Mouse (Mus musculus) gastrocnemius, adult 2 months (tissue): ENCODE data around the gene H2-K1. TPM values are rescaled to one million over a fixed set of nuclear protein-coding genes. Genes with fewer than 3 reads are reported as not detected.

Experiments used
- DNase-seq: peaks from one replicate; pipeline ENCODE4 v3.0.0; 2022
- H3K27ac ChIP-seq: fragments of 200-600 bp; 2 replicates; pipeline ENCODE4 v1.8.1; 2022; ENCODE audit warnings: mild to moderate bottlenecking
- H3K4me3 ChIP-seq: fragments of 200-600 bp; 2 replicates; pipeline ENCODE4 v1.8.1; 2022; ENCODE audit warnings: mild to moderate bottlenecking, moderate library complexity
- CTCF ChIP-seq: fragments of 200-600 bp; IDR thresholded peaks from 2 replicates; pipeline ENCODE4 v1.8.1; 2022; ENCODE audit warnings: antibody characterized with exemption, mild to moderate bottlenecking, moderate library complexity
- intact Hi-C: fragments of 180-260 bp; cut with DNase I; formaldehyde crosslinking; loops from one replicate; pipeline ENCODE4 v1.15.1; 2025
- total RNA-seq, 2 experiments: library from RNA; stranded (reverse); gene quantifications; 2 replicates each; pipeline ENCODE4 v1.2.3; 2021

H2-K1 gene
- total RNA-seq, 2 experiments from 2014 or later = 28.2 to 41.1 TPM

GRCm38 (mm10) chr17:34032174-34032632 lies 32.1 kb upstream of the H2-K1 start:
- peak; percentile 87 for DNase-seq
- peak overlapping the region; percentile 78 for H3K4me3 ChIP-seq
- intact Hi-C loops = loop anchor here (5.0 kb wide), 1 partner anchor 90 kb away; the partner anchor contains the start of gene Brd2
- H3K27ac ChIP-seq = peak overlapping the region; percentile 100
- TF ChIP-seq CTCF = no peak

DNA sequence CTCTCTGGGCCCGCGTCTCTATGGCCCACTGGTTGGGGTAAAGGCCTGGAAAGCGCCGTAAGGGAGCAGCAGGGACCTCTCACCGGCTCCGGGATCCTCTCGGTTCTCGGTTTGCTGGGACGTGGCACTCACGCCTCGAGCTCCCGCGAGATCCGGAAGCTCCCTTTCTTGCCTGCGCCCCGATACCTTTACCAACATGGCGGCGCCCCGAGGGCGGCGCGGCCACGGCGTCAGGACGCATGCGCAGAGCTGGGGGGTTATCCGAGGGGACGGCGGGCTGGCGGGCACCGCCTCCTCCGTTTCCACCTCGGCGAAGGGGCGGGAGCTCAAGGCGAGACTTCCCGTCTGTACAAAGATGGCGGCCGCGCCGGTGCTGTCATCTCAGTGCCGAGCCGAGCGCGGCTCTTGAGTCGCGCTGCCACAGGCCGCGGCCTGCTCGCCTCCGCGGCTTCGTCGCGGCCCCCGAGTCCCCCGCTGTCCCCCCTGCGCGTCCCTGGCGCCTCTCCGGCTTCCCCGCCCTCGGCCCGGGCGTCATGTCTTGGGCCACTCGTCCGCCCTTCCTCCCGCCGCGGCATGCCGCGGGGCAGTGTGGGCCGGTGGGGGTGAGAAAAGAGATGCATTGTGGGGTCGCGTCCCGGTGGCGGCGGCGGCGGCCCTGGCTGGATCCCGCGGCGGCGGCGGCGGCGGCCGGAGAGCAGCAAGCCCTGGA lies 31.5 kb upstream of the H2-K1 start, which contains the start of the genes Slc39a7 and Rxrb:
Slc39a7 (minus strand) TSS at position 218 of the 709 bp plus-strand sequence.
Rxrb (plus strand) TSS at position 348 of the 709 bp plus-strand sequence.
- Histone ChIP-seq H3K4me3 (peak within 1 kb of the TSS; percentile 78), H3K27ac (peak within 1 kb of the TSS; percentile 100)
- intact Hi-C loops = loop anchor here (5.0 kb wide), 1 partner anchor 91 kb away; the partner anchor contains the start of gene Brd2
- no peak for TF ChIP-seq CTCF
- DNase-seq = peak; percentile 100

DNA sequence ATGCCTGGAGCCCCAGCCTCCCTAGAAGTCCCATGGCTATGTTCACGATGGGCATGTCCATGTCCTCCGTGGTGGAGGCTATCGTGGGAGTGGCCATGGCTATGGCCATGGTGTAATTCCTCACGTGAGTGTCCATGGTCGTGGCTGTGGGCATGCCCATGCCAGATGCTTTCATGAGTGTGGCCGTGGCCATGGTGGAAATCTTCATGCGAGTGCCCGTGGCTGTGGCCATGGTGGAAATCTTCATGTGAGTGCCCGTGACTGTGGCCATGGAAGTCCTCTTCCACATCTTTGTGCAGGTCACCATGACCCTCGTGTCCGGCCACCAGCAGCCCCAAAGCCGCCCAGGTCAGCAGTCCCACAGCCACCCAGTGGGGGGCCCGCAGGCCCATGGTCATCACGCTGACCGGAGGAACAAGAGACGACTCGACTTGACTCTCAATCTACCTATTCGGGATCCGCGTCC lies 30.7 kb upstream of the H2-K1 start:
- Histone ChIP-seq H3K4me3 (peak overlapping the region; percentile 78), H3K27ac (peak overlapping the region; percentile 100)
- no peak for DNase-seq
- intact Hi-C loops = loop anchor here (5.0 kb wide), 1 partner anchor 91 kb away; the partner anchor contains the start of gene Brd2
- TF ChIP-seq CTCF = no peak

GRCm38 (mm10) chr17:34029890-34030595 lies 29.9 kb upstream of the H2-K1 start:
- no peak for DNase-seq
- TF ChIP-seq CTCF = no peak
- H3K27ac ChIP-seq = peak overlapping the region; percentile 100
- peak overlapping the region; percentile 78 for H3K4me3 ChIP-seq
- intact Hi-C loops = loop anchor here (5.0 kb wide), 1 partner anchor 92 kb away; the partner anchor contains the start of gene Brd2

DNA sequence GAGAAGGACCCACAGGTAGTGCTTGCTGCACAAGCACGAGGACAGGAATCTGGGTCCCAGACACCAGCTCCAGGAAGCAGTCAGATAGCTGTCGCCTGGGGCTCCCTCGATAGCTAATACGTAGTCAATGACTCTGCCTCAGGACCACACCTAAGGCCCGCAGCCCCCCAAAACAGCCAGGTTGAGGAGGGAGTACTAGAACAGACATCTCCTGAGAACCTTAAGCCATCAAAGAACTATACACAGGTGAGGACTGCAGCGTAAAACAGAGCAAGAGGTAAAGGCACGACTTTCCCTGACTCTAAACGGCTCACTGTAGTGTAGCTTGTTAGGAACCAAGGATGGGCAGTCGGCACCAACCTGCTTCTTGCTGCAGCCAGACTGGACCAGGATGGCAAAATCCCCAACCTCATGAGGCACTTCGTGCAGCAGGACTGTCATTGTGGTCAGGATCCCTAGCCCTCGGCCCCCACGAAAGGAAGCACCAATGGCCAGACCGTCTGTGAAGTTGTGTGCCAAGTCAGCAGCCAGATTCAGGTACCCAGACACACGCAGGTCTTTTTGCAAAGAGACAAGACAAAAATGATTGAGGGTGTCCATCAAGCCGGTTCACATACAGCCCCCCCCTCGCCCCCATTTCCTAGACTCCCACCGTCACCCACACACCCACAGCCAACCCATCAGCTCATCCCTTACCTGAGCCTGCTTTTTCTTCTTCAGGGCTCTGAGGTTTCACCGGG lies 29.2 kb upstream of the H2-K1 start:
- H3K4me3 ChIP-seq = peak overlapping the region; percentile 78
- intact Hi-C loops = no loop called here
- no peak for TF ChIP-seq CTCF
- peak; percentile 28 for DNase-seq
- H3K27ac ChIP-seq = peak overlapping the region; percentile 100; the same call in 1 of the 2 replicates

- TF ChIP-seq CTCF = no peak
- no peak for DNase-seq
- H3K4me3 ChIP-seq = peak overlapping the region; percentile 94; the same call in 1 of the 2 replicates
- H3K27ac ChIP-seq = peak overlapping the region; percentile 94; the same call in 1 of the 2 replicates
- intact Hi-C loops = no loop called here
Observed at GRCm38 (mm10) chr17:34028501-34029149, 28.5 kb upstream of the H2-K1 start.

- peak within 1 kb of the TSS; percentile 94 for H3K4me3 ChIP-seq
- peak within 1 kb of the TSS; percentile 94 for H3K27ac ChIP-seq
- intact Hi-C loops = no loop called here
- peak; percentile 95 for DNase-seq
- TF ChIP-seq CTCF = peak; percentile 38
Observed at GRCm38 (mm10) chr17:34027656-34028223, 27.6 kb upstream of the H2-K1 start, which contains the start of gene H2-Ke6. Gene H2-Ke6 (minus strand): TSS chr17:34028060.

GRCm38 (mm10) chr17:34026917-34027655 lies 26.9 kb upstream of the H2-K1 start:
- no peak for TF ChIP-seq CTCF
- H3K27ac ChIP-seq = peak overlapping the region; percentile 94
- intact Hi-C loops = no loop called here
- no peak for DNase-seq
- peak overlapping the region; percentile 94 for H3K4me3 ChIP-seq

DNA sequence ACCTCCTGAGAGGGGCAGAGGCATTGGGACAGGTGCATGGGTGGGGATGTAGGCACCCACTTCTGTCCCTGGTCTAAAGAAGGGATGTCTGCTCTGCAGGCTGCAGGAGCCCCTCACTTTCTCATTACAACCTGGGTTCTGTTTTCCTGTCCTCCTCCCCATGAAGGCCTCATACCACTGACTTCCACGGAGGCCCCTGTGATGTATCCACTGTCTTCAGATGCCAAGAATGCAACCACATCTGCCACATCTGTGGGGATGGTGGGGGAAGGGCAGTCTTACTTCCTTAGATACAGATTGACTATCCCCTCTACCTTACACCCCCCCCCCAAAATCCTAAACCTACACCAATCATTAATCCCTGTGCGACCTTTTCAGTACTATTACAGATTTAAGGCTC lies 26.1 kb upstream of the H2-K1 start:
- H3K4me3 ChIP-seq = 0 out of 2 replicates have a peak overlapping the region, but pooled peaks have one; percentile 93
- no peak for TF ChIP-seq CTCF
- no peak for DNase-seq
- intact Hi-C loops = no loop called here
- no peak overlapping the region for H3K27ac ChIP-seq

GRCm38 (mm10) chr17:34025756-34026151 lies 25.6 kb upstream of the H2-K1 start:
- H3K4me3 ChIP-seq = peak overlapping the region; percentile 93
- H3K27ac ChIP-seq = no peak overlapping the region
- DNase-seq = no peak
- no peak for TF ChIP-seq CTCF
- intact Hi-C loops = no loop called here
